Mouse (Mus musculus): ENCODE data around the gene 5530400C23Rik. TPM values are rescaled to one million over a fixed set of nuclear protein-coding genes. Genes with fewer than 3 reads are reported as not detected.

5530400C23Rik gene
- polyA plus RNA-seq (2021; fragmentation: Nextera tagmentation): not detected in 2 replicates
- long read RNA-seq, experiment 1: 0 reads
- long read RNA-seq, experiment 2: 0 reads

DNA sequence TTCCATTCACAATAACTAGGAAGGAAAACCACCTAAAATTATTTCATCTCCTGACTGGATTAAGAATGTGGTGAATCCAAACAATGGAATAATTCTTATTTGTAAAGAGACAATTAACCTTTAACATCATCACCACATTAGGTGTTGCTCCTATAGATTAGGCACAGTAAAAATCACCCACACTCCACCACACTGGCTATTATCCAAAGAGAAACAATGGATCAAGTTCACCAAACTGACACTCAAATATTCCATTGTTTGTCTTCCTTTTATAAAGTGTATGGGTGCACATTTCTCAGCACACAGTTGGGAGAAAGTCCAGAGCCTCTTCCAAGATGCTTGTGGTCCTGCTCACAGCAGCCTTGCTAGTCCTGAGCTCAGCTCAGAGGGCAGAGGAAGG lies at the start of gene 5530400C23Rik:
5530400C23Rik (plus strand) TSS at position 301 of the 400 bp plus-strand sequence.

Other genes starting within 250 kb of the 5530400C23Rik start
- gene Tas2r140, start 236.4 kb upstream of the 5530400C23Rik start, polyA plus RNA-seq (2021; fragmentation: Nextera tagmentation): not detected in 2 replicates
- 219 and 274 TPM in 2 replicates for gene Smim10l1, start 187.3 kb upstream of the 5530400C23Rik start, polyA plus RNA-seq (2021; fragmentation: Nextera tagmentation)

Measured in left cerebral cortex, adult 6 months (tissue).